Comparison of ENCODE assay signal across 9 mouse cellular contexts in genomic region chr16:76433076-76433825, GRCm38 (mm10). TPM values are rescaled to one million over a fixed set of nuclear protein-coding genes. Genes with fewer than 3 reads are reported as not detected.
DNase-seq lines count a peak whose midpoint lies in the region; ATAC-seq lines count a peak whose summit lies in the region.
"Had no signal": no experiment of that assay in that cellular context is flagged by ENCODE, and none has a peak within 500 bp of the region (broad histone marks: within the 10 kb centered on the region; RNA-seq: fewer than 3 reads in every experiment).

No protein-coding gene starts in this region.

- WGBS in forebrain, embryonic 14.5 days: 79% methylated on average over 24 of the region's 24 CpGs
- WGBS in forebrain, embryonic 11.5 days: 90% methylated on average over 24 of the region's 24 CpGs
- WGBS in hindbrain, embryonic 11.5 days: 88% methylated on average over 24 of the region's 24 CpGs

- H3K4me2 ChIP-seq in forebrain, embryonic 14.5 days (ENCODE audit: low read length): no peak overlapping the region
- no peak overlapping the region for H3K4me2 ChIP-seq in forebrain, embryonic 11.5 days (ENCODE audit: low read depth, low read length, severe bottlenecking)
- H3K4me2 ChIP-seq in hindbrain, embryonic 11.5 days (replicated peaks; ENCODE audit: low read depth, low read length): no peak overlapping the region
- H3K4me2 ChIP-seq: lung, embryonic 14.5 days had no signal

- no peak for ATAC-seq in forebrain, embryonic 14.5 days
- ATAC-seq in forebrain, embryonic 11.5 days (replicated peaks; ENCODE audit: low FRiP score): no peak
- peak; percentile 26 for ATAC-seq in activated CD4-positive, CD25-positive, alpha-beta regulatory T cell, adult 4 months
- ATAC-seq in hindbrain, embryonic 11.5 days (ENCODE audit: low FRiP score): no peak

- intact Hi-C loops in gastrocnemius, postnatal 36 days (cut with DNase I): loop anchor here (2.0 to 10.0 kb wide), 3 partner anchors 60 to 212 kb away; partner anchors contain the start of gene Nrip1

- H3K27ac ChIP-seq in forebrain, embryonic 14.5 days (ENCODE audit: low read depth, low read length): no peak overlapping the region
- no peak overlapping the region for H3K27ac ChIP-seq in forebrain, embryonic 11.5 days (ENCODE audit: low read depth, low read length)
- no peak overlapping the region for H3K27ac ChIP-seq in hindbrain, embryonic 11.5 days (ENCODE audit: low read depth, low read length)

- DNase-seq in forebrain, embryonic 14.5 days (ENCODE audit: low spot score): peak; percentile 55
- DNase-seq in forebrain, embryonic 11.5 days (ENCODE audit: low spot score): no peak
- DNase-seq in gastrocnemius, postnatal 36 days: peak; percentile 42 to 59
- peak; percentile 5 to 30 for DNase-seq in left cerebral cortex, adult 18-20 months (ENCODE audit: low spot score in 2 of 2)
- DNase-seq in thymus, postnatal 14 days: no peak
- DNase-seq in testis, postnatal 14 days (ENCODE audit: low spot score): no peak
- no peak for DNase-seq in hindbrain, embryonic 11.5 days (ENCODE audit: low spot score)

- H3K4me1 ChIP-seq in forebrain, embryonic 14.5 days (ENCODE audit: control insufficient read depth, insufficient read depth, low read length): 0 out of 2 replicates have a peak, but pooled peaks cover 3% of the 10 kb centered on the region
- H3K4me1 ChIP-seq in forebrain, embryonic 11.5 days (replicated peaks; ENCODE audit: control insufficient read depth, insufficient read depth, low read length): no peaks in the 10 kb centered on the region
- no peaks in the 10 kb centered on the region for H3K4me1 ChIP-seq in hindbrain, embryonic 11.5 days (replicated peaks; ENCODE audit: control insufficient read depth, insufficient read depth, low read length)

- H3K9me3 ChIP-seq in forebrain, embryonic 14.5 days (replicated peaks; ENCODE audit: control insufficient read depth, low read length): no peaks in the 10 kb centered on the region
- H3K9me3 ChIP-seq in forebrain, embryonic 11.5 days (ENCODE audit: control insufficient read depth, low read length): no peaks in the 10 kb centered on the region
- no peaks in the 10 kb centered on the region for H3K9me3 ChIP-seq in hindbrain, embryonic 11.5 days (ENCODE audit: control insufficient read depth, low read length)

- no peak overlapping the region for H3K9ac ChIP-seq in forebrain, embryonic 14.5 days (ENCODE audit: low read length)
- H3K9ac ChIP-seq in forebrain, embryonic 11.5 days (ENCODE audit: low read length): no peak overlapping the region
- H3K9ac ChIP-seq in hindbrain, embryonic 11.5 days (ENCODE audit: low read depth, low read length): no peak overlapping the region
- H3K9ac ChIP-seq: lung, embryonic 14.5 days had no signal

- H3K4me3 ChIP-seq in forebrain, embryonic 14.5 days (ENCODE audit: low read depth, low read length): no peak overlapping the region
- H3K4me3 ChIP-seq in forebrain, embryonic 11.5 days (ENCODE audit: low read depth, low read length): no peak overlapping the region
- H3K4me3 ChIP-seq in hindbrain, embryonic 11.5 days (ENCODE audit: low read depth, low read length): no peak overlapping the region

- H3K36me3 ChIP-seq in forebrain, embryonic 14.5 days (ENCODE audit: control insufficient read depth, insufficient read depth, low read length): no peaks in the 10 kb centered on the region
- no peaks in the 10 kb centered on the region for H3K36me3 ChIP-seq in forebrain, embryonic 11.5 days (ENCODE audit: control insufficient read depth, insufficient read depth, low read length)
- no peaks in the 10 kb centered on the region for H3K36me3 ChIP-seq in hindbrain, embryonic 11.5 days (ENCODE audit: control insufficient read depth, insufficient read depth, low read length)

- no peaks in the 10 kb centered on the region for H3K27me3 ChIP-seq in forebrain, embryonic 14.5 days (replicated peaks; ENCODE audit: control insufficient read depth, insufficient read depth, low read length)
- H3K27me3 ChIP-seq in forebrain, embryonic 11.5 days (ENCODE audit: control insufficient read depth, insufficient read depth, low read length): no peaks in the 10 kb centered on the region
- H3K27me3 ChIP-seq in hindbrain, embryonic 11.5 days (ENCODE audit: control insufficient read depth, insufficient read depth, low read length): no peaks in the 10 kb centered on the region

RNA-seq across cellular contexts. Expression of gene Nrip1, which starts 59.6 kb away (rescaled TPM):
- 16.5 and 24.0 TPM in 2 replicates for polyA plus RNA-seq in forebrain, embryonic 14.5 days (2014; fragmentation: Nextera tagmentation; extraction: Ambion mirVana)
- 29.4 and 30.6 TPM in 2 replicates for polyA plus RNA-seq in forebrain, embryonic 11.5 days (2014; fragmentation: Nextera tagmentation; extraction: Ambion mirVana)
- 10 to 100 TPM; 31.6 to 41.4 TPM for polyA plus RNA-seq in activated CD4-positive, CD25-positive, alpha-beta regulatory T cell, adult 4 months (2017; shearing (Covaris generic))
- total RNA-seq in gastrocnemius, postnatal 36 days (2021): 10 to 100 TPM; 38.2 to 40.5 TPM
- 10 to 100 TPM; 51.2 to 53.8 TPM for total RNA-seq in left cerebral cortex, adult 18-20 months (2021)
- 26.5 and 35.5 TPM in 2 replicates for polyA plus RNA-seq in hindbrain, embryonic 11.5 days (2014; fragmentation: Nextera tagmentation; extraction: Ambion mirVana)

Comparison
In these comparisons a context has a peak if more than half of its experiments do, and no peak if none do; other contexts are left out.
1. DNase-seq: peak in forebrain, embryonic 14.5 days (single experiment), gastrocnemius, postnatal 36 days (2 of 2) and left cerebral cortex, adult 18-20 months (2 of 2); none in forebrain, embryonic 11.5 days (single experiment), thymus, postnatal 14 days (single experiment), testis, postnatal 14 days (single experiment) and hindbrain, embryonic 11.5 days (single experiment).